Mouse (Mus musculus) brain, embryonic 14.5 days (tissue): ENCODE measurements around the gene Gpr62.

ENCODE experiments used
- CTCF ChIP-seq: fragments of 200-500 bp; IDR thresholded peaks from 2 replicates; pipeline ENCODE4 v1.5.1; 2012; ENCODE audit warnings: inconsistent platforms, mild to moderate bottlenecking, moderate library complexity, borderline replicate concordance; ENCODE audit not compliant: insufficient read depth, insufficient read length; ENCODE audit errors: extremely low read depth
- POLR2A ChIP-seq: fragments of 200-500 bp; IDR thresholded peaks from 2 replicates; pipeline ENCODE4 v1.6.1; 2012; ENCODE audit warnings: mild to moderate bottlenecking, inconsistent platforms, borderline replicate concordance; ENCODE audit not compliant: poor library complexity, insufficient read depth, insufficient read length, severe bottlenecking; ENCODE audit errors: extremely low read depth

DNA sequence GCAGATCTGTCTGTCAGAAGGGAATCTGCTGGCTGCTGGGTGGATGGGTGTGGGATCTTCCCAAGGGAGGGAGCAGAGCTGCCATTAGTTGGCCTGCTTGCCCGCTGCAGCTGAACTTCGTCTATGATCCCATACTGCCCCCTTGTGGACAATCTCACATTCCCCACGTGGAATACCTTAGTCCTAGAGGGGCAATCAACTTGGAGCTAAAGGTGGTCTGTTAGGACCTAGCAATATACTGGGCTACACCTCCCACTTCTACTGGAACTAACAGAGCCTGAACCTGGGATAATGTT, 43.9 kb downstream of the Gpr62 start:
- TF ChIP-seq POLR2A: no peak
- peak; percentile 94 for TF ChIP-seq CTCF
